Mouse (Mus musculus): ENCODE measurements at regions not wholly inside any gene's neighbourhood (a gene's known extent, or its start where the extent isn't known, plus 50 kb on each side); places are given as distances from the start of the nearest gene placed in this dataset.

DNA sequence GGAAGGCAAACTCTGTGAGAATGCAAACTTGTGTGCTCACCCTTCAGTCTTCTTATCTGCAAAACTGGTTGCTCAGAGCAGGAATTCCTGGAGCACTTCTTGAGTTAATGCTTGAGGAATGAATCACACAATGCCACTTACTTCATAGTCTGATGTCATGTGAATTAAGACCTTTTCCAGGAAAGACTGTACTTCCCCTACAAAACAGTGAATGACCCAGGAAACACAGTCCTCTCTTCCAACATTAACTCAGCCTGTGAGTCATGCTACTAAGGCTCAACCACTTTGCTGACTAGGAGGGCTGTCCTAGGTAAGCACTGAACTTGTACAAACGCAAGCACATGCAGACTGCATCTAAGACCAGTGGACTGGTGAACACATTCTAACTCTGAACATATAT, 112.5 kb upstream of the Rnf32 start:
- WGBS = 86% methylated on average over 1 of the region's 1 CpGs
- no peaks in the 10 kb centered on the region for H3K36me3 ChIP-seq (ENCODE audit: control insufficient read depth, insufficient read depth, low read length)
- no peaks in the 10 kb centered on the region for H3K27me3 ChIP-seq (ENCODE audit: control insufficient read depth, insufficient read depth, low read length)
- ATAC-seq (ENCODE audit: low FRiP score, low TSS enrichment) (no peak), DNase-seq (no peak)
- no peak overlapping the region for H3K27ac ChIP-seq (replicated peaks; ENCODE audit: low read depth, low read length)
- H3K9me3 ChIP-seq (ENCODE audit: control insufficient read depth, low read length) = no peaks in the 10 kb centered on the region
- no peaks in the 10 kb centered on the region for H3K4me1 ChIP-seq (ENCODE audit: control insufficient read depth, insufficient read depth, low read length)
- H3K9ac ChIP-seq (replicated peaks; ENCODE audit: low read length) = no peak overlapping the region
- H3K4me2 ChIP-seq (ENCODE audit: low read length) = no peak overlapping the region
- no peak overlapping the region for H3K4me3 ChIP-seq (replicated peaks; ENCODE audit: low read depth, low read length)

DNA sequence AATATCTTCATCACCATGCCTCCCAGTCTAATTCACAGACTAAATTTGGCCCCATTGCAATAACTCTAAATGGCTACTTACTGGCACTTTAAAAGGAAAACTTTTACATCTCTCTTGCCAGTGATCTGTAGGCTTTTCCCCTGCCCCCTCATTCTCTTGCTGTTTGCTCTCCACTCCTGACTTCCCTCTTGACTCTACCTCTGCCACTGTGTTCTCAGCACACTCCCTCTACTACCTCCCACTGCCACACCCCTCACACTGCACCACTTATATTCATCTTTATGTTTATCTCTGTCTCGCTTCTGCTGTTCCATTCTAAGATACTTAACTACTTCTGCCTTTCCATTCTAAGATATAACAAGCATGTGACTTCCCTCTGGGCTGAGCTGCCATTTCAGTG, 141.4 kb upstream of the Rnf32 start:
- H3K4me1 ChIP-seq (ENCODE audit: control insufficient read depth, insufficient read depth, low read length) = no peaks in the 10 kb centered on the region
- H3K27ac ChIP-seq (replicated peaks; ENCODE audit: low read depth, low read length) = no peak overlapping the region
- 82% methylated on average over 1 of the region's 1 CpGs for WGBS
- H3K27me3 ChIP-seq (ENCODE audit: control insufficient read depth, insufficient read depth, low read length) = no peaks in the 10 kb centered on the region
- no peak overlapping the region for H3K9ac ChIP-seq (replicated peaks; ENCODE audit: low read length)
- no peak overlapping the region for H3K4me3 ChIP-seq (replicated peaks; ENCODE audit: low read depth, low read length)
- no peaks in the 10 kb centered on the region for H3K9me3 ChIP-seq (ENCODE audit: control insufficient read depth, low read length)
- ATAC-seq (ENCODE audit: low FRiP score, low TSS enrichment) (no peak), DNase-seq (no peak)
- no peak overlapping the region for H3K4me2 ChIP-seq (ENCODE audit: low read length)
- H3K36me3 ChIP-seq (ENCODE audit: control insufficient read depth, insufficient read depth, low read length) = no peaks in the 10 kb centered on the region

DNA sequence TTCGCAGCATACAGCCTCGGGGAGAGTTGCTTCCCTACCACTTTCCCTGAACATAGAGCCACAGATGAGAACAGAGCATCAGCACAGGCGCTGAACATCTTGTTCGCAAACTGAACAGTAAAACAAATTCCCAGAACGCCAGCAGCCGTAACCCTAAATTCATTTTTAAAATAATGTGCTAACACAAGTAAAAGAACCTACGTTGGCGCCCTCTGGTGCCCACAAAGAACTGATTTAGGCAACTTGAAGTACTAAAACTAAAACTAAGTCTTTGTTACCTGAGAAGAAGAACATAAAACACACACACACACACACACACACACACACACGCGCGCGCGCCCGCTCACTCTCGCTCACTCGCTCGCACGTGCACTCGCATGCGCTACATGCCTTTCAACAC, 159.2 kb upstream of the Rnf32 start:
- H3K27ac ChIP-seq (replicated peaks; ENCODE audit: low read depth, low read length) = no peak overlapping the region
- H3K4me2 ChIP-seq (ENCODE audit: low read length) = no peak overlapping the region
- no peaks in the 10 kb centered on the region for H3K4me1 ChIP-seq (ENCODE audit: control insufficient read depth, insufficient read depth, low read length)
- no peak overlapping the region for H3K9ac ChIP-seq (replicated peaks; ENCODE audit: low read length)
- 79% methylated on average over 20 of the region's 20 CpGs for WGBS
- DNase-seq = peak; percentile 83
- no peaks in the 10 kb centered on the region for H3K27me3 ChIP-seq (ENCODE audit: control insufficient read depth, insufficient read depth, low read length)
- ATAC-seq (ENCODE audit: low FRiP score, low TSS enrichment) = no peak
- no peaks in the 10 kb centered on the region for H3K36me3 ChIP-seq (ENCODE audit: control insufficient read depth, insufficient read depth, low read length)
- no peaks in the 10 kb centered on the region for H3K9me3 ChIP-seq (ENCODE audit: control insufficient read depth, low read length)
- no peak overlapping the region for H3K4me3 ChIP-seq (replicated peaks; ENCODE audit: low read depth, low read length)

DNA sequence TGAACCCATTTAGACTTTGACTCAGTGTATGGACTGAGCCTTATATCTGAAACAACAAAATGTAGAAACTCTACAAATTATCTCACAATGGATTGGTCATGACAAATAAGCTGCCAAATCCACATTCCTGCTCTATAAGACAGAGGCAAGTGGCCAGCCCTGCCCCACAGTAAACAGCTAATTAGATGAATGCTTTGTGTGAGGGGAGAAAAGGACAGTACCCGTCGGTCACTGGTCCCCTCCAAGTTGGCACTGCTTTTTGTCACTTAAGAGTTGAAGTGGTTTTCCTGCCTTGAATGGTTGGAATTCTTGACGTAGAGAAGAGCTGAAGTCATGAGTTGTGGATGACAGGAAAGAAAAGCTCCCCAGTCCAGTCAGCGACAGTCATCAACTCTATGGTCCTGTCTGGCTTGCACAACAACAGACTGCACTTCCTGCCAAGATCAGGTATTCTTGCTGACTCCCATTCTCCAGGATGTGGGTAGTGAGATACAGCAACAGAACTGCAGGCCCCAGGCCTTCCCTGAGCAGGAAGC, 162.3 kb upstream of the Rnf32 start:
- DNase-seq = no peak
- 88% methylated on average over 4 of the region's 4 CpGs for WGBS
- no peaks in the 10 kb centered on the region for H3K36me3 ChIP-seq (ENCODE audit: control insufficient read depth, insufficient read depth, low read length)
- no peak for ATAC-seq (ENCODE audit: low FRiP score, low TSS enrichment)
- H3K4me3 ChIP-seq (replicated peaks; ENCODE audit: low read depth, low read length) = no peak overlapping the region
- H3K27ac ChIP-seq (replicated peaks; ENCODE audit: low read depth, low read length) = no peak overlapping the region
- no peaks in the 10 kb centered on the region for H3K4me1 ChIP-seq (ENCODE audit: control insufficient read depth, insufficient read depth, low read length)
- no peak overlapping the region for H3K9ac ChIP-seq (replicated peaks; ENCODE audit: low read length)
- no peaks in the 10 kb centered on the region for H3K27me3 ChIP-seq (ENCODE audit: control insufficient read depth, insufficient read depth, low read length)
- H3K9me3 ChIP-seq (ENCODE audit: control insufficient read depth, low read length) = no peaks in the 10 kb centered on the region
- H3K4me2 ChIP-seq (ENCODE audit: low read length) = no peak overlapping the region

DNA sequence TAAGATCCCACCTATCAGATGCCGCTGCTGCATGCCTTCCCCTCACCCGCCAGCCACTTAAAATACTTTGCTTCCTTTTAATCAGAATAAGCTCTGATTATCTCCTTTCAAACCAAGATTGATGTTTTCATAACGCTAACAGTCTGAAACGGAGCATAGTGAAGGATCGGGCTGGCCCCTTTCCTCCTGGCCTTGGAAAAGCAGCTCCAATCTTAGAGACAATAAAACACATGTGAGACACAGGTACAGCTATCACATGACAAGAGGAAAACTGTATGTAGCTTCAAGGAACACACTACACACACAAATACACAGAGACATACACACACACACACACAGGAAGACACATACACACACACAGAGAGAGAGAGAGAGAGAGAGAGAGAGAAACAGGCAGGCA, 165.3 kb upstream of the Rnf32 start:
- Histone ChIP-seq H3K9me3 (ENCODE audit: control insufficient read depth, low read length) (no peaks in the 10 kb centered on the region), H3K4me2 (ENCODE audit: low read length) (no peak overlapping the region), H3K27me3 (ENCODE audit: control insufficient read depth, insufficient read depth, low read length) (no peaks in the 10 kb centered on the region), H3K9ac (replicated peaks; ENCODE audit: low read length) (no peak overlapping the region), H3K27ac (replicated peaks; ENCODE audit: low read depth, low read length) (no peak overlapping the region), H3K4me3 (replicated peaks; ENCODE audit: low read depth, low read length) (no peak overlapping the region), H3K36me3 (ENCODE audit: control insufficient read depth, insufficient read depth, low read length) (no peaks in the 10 kb centered on the region), H3K4me1 (ENCODE audit: control insufficient read depth, insufficient read depth, low read length) (no peaks in the 10 kb centered on the region)
- WGBS = 65% methylated on average over 5 of the region's 5 CpGs
- ATAC-seq (ENCODE audit: low FRiP score, low TSS enrichment) (no peak), DNase-seq (no peak)

DNA sequence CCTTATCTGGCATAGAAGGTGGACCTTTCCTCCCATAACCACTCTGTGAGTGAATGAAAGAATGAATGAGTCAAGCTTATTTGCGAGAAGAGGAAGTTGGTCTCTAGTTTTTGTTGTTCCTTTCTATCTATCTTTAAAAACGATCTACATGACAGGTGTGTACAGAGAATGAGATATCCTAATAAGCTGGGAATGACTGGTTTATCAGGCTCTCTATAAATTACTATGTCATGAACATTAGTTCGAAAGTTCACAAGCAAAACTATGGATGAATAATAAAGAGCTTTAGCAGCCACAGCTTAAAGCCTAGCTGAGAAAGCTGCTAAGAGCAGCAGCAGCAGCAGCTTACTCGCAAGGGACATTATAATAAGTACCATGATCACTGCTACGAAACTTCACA, 165.8 kb upstream of the Rnf32 start:
- WGBS = 77% methylated on average over 5 of the region's 5 CpGs
- ATAC-seq (ENCODE audit: low FRiP score, low TSS enrichment) (no peak), DNase-seq (no peak)
- no peak overlapping the region for H3K9ac ChIP-seq (replicated peaks; ENCODE audit: low read length)
- no peak overlapping the region for H3K4me2 ChIP-seq (ENCODE audit: low read length)
- H3K36me3 ChIP-seq (ENCODE audit: control insufficient read depth, insufficient read depth, low read length) = no peaks in the 10 kb centered on the region
- no peak overlapping the region for H3K4me3 ChIP-seq (replicated peaks; ENCODE audit: low read depth, low read length)
- no peaks in the 10 kb centered on the region for H3K27me3 ChIP-seq (ENCODE audit: control insufficient read depth, insufficient read depth, low read length)
- H3K4me1 ChIP-seq (ENCODE audit: control insufficient read depth, insufficient read depth, low read length) = no peaks in the 10 kb centered on the region
- H3K9me3 ChIP-seq (ENCODE audit: control insufficient read depth, low read length) = no peaks in the 10 kb centered on the region
- H3K27ac ChIP-seq (replicated peaks; ENCODE audit: low read depth, low read length) = no peak overlapping the region

GRCm38 (mm10) chr5:29025045-29025444, 170.7 kb upstream of the Rnf32 start:
- no peak overlapping the region for H3K9ac ChIP-seq (replicated peaks; ENCODE audit: low read length)
- H3K4me1 ChIP-seq (ENCODE audit: control insufficient read depth, insufficient read depth, low read length) = no peaks in the 10 kb centered on the region
- H3K27me3 ChIP-seq (ENCODE audit: control insufficient read depth, insufficient read depth, low read length) = no peaks in the 10 kb centered on the region
- no peak for ATAC-seq (ENCODE audit: low FRiP score, low TSS enrichment)
- no peaks in the 10 kb centered on the region for H3K36me3 ChIP-seq (ENCODE audit: control insufficient read depth, insufficient read depth, low read length)
- H3K27ac ChIP-seq (replicated peaks; ENCODE audit: low read depth, low read length) = no peak overlapping the region
- H3K4me2 ChIP-seq (ENCODE audit: low read length) = no peak overlapping the region
- H3K4me3 ChIP-seq (replicated peaks; ENCODE audit: low read depth, low read length) = no peak overlapping the region
- no peaks in the 10 kb centered on the region for H3K9me3 ChIP-seq (ENCODE audit: control insufficient read depth, low read length)
- no peak for DNase-seq

DNA sequence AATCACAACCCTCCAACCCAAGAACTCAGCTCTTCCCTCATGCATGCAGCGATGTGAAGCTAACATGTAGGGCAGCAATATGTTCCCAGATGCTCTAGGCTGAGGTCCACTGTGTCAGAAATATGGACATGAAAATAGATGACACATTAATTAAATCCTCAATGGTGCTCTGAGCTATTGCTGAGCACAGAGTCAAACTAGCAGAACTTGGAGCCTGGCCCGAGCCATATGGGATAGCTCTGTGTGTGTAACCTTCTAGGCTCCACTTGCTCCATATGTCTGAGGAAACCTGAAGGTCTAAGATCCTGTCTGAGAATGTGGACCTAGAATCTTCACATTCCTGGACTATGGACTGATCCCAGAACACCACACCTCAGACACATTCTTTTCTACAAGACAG, 203.0 kb upstream of the Rnf32 start:
- no peak for DNase-seq
- WGBS = 87% methylated on average over 2 of the region's 2 CpGs
- Histone ChIP-seq H3K27ac (replicated peaks; ENCODE audit: low read depth, low read length) (no peak overlapping the region), H3K4me1 (ENCODE audit: control insufficient read depth, insufficient read depth, low read length) (no peaks in the 10 kb centered on the region), H3K9ac (replicated peaks; ENCODE audit: low read length) (no peak overlapping the region), H3K36me3 (ENCODE audit: control insufficient read depth, insufficient read depth, low read length) (no peaks in the 10 kb centered on the region), H3K27me3 (ENCODE audit: control insufficient read depth, insufficient read depth, low read length) (no peaks in the 10 kb centered on the region), H3K9me3 (ENCODE audit: control insufficient read depth, low read length) (no peaks in the 10 kb centered on the region), H3K4me3 (replicated peaks; ENCODE audit: low read depth, low read length) (no peak overlapping the region), H3K4me2 (ENCODE audit: low read length) (no peak overlapping the region)
- ATAC-seq (ENCODE audit: low FRiP score, low TSS enrichment) = no peak

- H3K9ac ChIP-seq (replicated peaks; ENCODE audit: low read length) = no peak overlapping the region
- no peak overlapping the region for H3K4me2 ChIP-seq (ENCODE audit: low read length)
- H3K4me1 ChIP-seq (ENCODE audit: control insufficient read depth, insufficient read depth, low read length) = no peaks in the 10 kb centered on the region
- no peak overlapping the region for H3K4me3 ChIP-seq (replicated peaks; ENCODE audit: low read depth, low read length)
- 64% methylated on average over 1 of the region's 1 CpGs for WGBS
- DNase-seq (no peak), ATAC-seq (ENCODE audit: low FRiP score, low TSS enrichment) (no peak)
- no peaks in the 10 kb centered on the region for H3K36me3 ChIP-seq (ENCODE audit: control insufficient read depth, insufficient read depth, low read length)
- H3K27me3 ChIP-seq (ENCODE audit: control insufficient read depth, insufficient read depth, low read length) = no peaks in the 10 kb centered on the region
- no peaks in the 10 kb centered on the region for H3K9me3 ChIP-seq (ENCODE audit: control insufficient read depth, low read length)
- H3K27ac ChIP-seq (replicated peaks; ENCODE audit: low read depth, low read length) = no peak overlapping the region
These were observed 215.9 kb upstream of the Rnf32 start for GRCm38 (mm10) chr5:28979932-28980331.

Data from midbrain, embryonic 14.5 days (tissue).